Mouse (Mus musculus): Measurements from ENCODE around the gene Zg16. TPM values are rescaled to one million over a fixed set of nuclear protein-coding genes. Genes with fewer than 3 reads are reported as not detected.

The Zg16 gene
- polyA plus RNA-seq, 1 experiment from 2014 or later, result not detected

DNA sequence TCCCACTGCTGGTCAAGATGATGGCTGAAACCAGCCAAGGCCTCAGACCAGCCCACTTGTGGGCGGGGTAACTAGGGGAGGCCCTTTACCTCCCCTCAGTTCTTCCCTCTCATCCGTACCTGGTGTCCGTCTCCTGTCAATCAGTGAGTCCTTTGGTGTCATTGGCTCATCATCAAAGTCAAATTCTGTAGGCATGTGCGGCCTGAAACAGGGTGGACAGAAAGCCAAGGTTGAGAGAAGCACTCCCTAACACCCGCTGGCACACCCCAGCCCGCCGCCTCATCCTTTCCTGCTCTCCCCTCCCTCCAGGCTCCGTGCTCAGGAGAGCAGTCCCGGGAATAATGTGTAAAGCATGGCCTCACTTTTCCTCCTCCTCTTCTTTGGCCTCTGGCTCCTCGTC, 71.0 kb downstream of the Zg16 start:
- Histone ChIP-seq H3K27ac (peak overlapping the region; percentile 85), H3K4me1 (peaks cover 56% of the 10 kb centered on the region), H3K27me3 (no peaks in the 10 kb centered on the region), H3K4me3 (peak overlapping the region; percentile 62), H3K36me3 (peaks cover 38% of the 10 kb centered on the region), H3K9me3 (replicated peaks) (no peaks in the 10 kb centered on the region), H3K9ac (peak overlapping the region; percentile 82), H3K4me2 (replicated peaks) (peak overlapping the region; percentile 87)
- WGBS, result 2% methylated on average over 10 of the region's 10 CpGs
- peak; percentile 7; the same call in 1 of the 2 replicates for ATAC-seq (ENCODE audit: low FRiP score)

DNA sequence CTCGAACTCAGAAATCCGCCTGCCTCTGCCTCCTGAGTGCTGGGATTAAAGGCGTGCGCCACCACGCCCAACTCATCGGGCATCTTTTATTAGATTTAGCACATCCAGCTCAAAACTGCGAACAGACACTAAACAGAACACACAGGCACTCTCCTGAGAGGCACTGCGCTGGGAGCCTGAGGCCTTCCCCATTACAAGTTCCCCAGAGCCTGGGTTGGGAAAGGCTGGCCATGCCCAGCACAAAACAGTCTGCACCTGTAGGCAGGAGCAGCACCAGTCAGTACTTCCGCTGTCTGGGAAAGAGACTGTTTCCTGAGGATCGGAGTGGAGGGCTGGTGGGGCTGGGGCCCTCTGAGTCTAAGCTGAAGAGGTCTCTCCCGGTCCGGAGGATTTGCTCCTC, 72.1 kb downstream of the Zg16 start:
- WGBS, result 96% methylated on average over 12 of the region's 12 CpGs

DNA sequence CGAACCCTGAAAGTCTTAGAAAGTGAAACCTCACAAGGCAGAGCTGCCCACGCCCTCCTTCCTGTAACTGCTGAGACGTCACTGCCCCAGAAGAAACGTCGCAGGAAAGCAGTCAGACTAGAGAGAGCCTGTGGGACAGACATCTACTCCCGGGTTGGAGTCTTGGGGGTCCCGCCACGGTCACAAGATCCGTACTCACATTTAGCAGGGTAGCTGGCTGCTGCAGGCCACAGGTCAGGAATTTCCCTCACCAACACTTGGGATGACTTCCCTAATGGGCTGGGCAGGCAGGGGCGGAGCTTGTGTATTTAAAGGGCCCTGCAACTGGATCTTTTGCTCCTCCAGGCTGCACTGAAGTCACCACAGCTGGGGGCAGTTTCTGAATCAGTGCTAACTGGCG, 72.8 kb downstream of the Zg16 start, which contains the start of gene Mvp:
Gene Mvp, minus strand, starts transcription at position 302 of the 400 bp plus-strand sequence.
- H3K9me3 ChIP-seq (replicated peaks), result no peaks in the 10 kb centered on the region
- H3K36me3 ChIP-seq, result peaks cover 38% of the 10 kb centered on the region
- H3K27ac ChIP-seq, result no peak within 1 kb of the TSS
- H3K4me3 ChIP-seq, result peak within 1 kb of the TSS; percentile 62
- H3K4me1 ChIP-seq, result peaks cover 40% of the 10 kb centered on the region
- WGBS, result 64% methylated on average over 11 of the region's 11 CpGs
- peak within 1 kb of the TSS; percentile 87 for H3K4me2 ChIP-seq (replicated peaks)
- no peaks in the 10 kb centered on the region for H3K27me3 ChIP-seq
- no peak for ATAC-seq (ENCODE audit: low FRiP score)
- H3K9ac ChIP-seq, result peak within 1 kb of the TSS; percentile 47

More for the DNA sequence above, 72.1 kb downstream of the Zg16 start:
- Histone ChIP-seq H3K36me3 (peaks cover 38% of the 10 kb centered on the region), H3K27me3 (no peaks in the 10 kb centered on the region), H3K4me2 (replicated peaks) (peak overlapping the region; percentile 87), H3K4me3 (no peak overlapping the region), H3K27ac (no peak overlapping the region), H3K9ac (peak overlapping the region; percentile 43; the same call in 1 of the 2 replicates), H3K4me1 (peaks cover 46% of the 10 kb centered on the region), H3K9me3 (replicated peaks) (no peaks in the 10 kb centered on the region)
- ATAC-seq (ENCODE audit: low FRiP score), result no peak

DNA sequence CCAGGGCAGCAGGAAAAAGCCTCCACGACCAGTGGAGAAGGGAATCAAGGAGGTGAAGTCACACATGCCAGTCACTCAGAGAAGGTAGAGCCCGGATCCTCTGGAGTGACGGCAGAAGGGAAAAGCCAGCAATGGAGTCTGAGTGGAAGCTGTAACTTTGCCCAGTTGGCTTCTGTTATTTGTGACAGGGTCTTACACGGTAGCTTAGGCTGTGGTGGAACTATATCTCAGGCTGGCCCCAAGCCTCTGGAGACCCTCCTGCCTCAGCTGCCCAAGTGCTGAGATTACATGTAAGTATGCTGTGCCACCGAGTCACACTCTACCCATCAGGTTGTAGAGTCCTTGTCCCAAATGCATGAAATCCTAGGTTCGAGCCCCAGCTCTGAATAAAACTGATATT, 73.7 kb downstream of the Zg16 start:
- H3K9ac ChIP-seq, result no peak overlapping the region
- no peak overlapping the region for H3K27ac ChIP-seq
- no peaks in the 10 kb centered on the region for H3K27me3 ChIP-seq
- WGBS, result 91% methylated on average over 6 of the region's 6 CpGs
- H3K4me2 ChIP-seq (replicated peaks), result no peak overlapping the region
- H3K9me3 ChIP-seq (replicated peaks), result no peaks in the 10 kb centered on the region
- ATAC-seq (ENCODE audit: low FRiP score), result no peak
- no peak overlapping the region for H3K4me3 ChIP-seq
- peaks cover 36% of the 10 kb centered on the region for H3K4me1 ChIP-seq
- H3K36me3 ChIP-seq, result peaks cover 38% of the 10 kb centered on the region

DNA sequence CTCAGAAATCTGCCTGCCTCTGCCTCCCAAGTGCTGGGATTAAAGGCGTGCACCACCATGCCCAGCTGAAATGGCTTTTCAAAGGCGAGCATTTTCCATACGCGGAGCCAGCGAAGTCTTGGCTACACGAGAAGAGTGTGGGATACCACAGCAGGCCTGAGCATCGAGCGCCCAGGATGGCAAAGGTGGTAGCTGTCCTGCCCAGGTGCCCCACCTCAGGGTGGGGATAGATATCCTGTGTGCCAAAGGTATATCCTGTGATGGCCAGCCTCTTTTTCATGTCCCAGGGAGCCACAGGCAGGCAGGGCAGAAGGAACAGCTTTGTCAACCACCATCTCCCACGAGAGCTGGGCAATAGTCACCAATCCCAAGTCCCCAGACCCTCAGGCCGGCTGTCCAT, 74.3 kb downstream of the Zg16 start:
- H3K9ac ChIP-seq, result no peak overlapping the region
- WGBS, result 93% methylated on average over 10 of the region's 10 CpGs
- ATAC-seq (ENCODE audit: low FRiP score), result no peak

DNA sequence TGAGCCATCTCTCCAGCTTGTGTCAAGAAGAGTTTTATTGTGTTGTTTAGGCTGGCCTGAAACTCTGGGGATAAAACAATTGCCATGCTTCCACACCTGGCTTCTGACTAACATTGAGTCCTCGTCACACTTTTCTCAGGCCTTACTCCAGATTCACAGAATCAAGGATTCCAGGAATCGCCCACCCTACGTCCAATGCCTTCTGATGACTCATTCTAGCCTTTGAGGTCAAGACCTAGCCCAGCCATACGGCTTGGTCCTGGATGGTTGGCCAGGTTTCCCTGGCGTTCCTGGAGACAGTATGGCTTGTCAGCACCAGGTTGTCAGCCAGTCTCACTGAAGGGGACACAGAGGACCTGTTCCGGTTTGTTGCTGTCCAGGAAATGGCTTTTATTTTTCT, 74.8 kb downstream of the Zg16 start:
- WGBS, result 88% methylated on average over 6 of the region's 6 CpGs
- Histone ChIP-seq H3K27me3 (no peaks in the 10 kb centered on the region), H3K9ac (no peak overlapping the region), H3K4me2 (replicated peaks) (no peak overlapping the region), H3K36me3 (peaks cover 38% of the 10 kb centered on the region), H3K4me1 (peaks cover 32% of the 10 kb centered on the region), H3K4me3 (no peak overlapping the region), H3K27ac (no peak overlapping the region), H3K9me3 (replicated peaks) (no peaks in the 10 kb centered on the region)
- no peak for ATAC-seq (ENCODE audit: low FRiP score)

More for the DNA sequence above, 74.3 kb downstream of the Zg16 start:
- no peak overlapping the region for H3K4me2 ChIP-seq (replicated peaks)
- H3K27me3 ChIP-seq, result no peaks in the 10 kb centered on the region
- H3K36me3 ChIP-seq, result peaks cover 38% of the 10 kb centered on the region
- peaks cover 33% of the 10 kb centered on the region for H3K4me1 ChIP-seq
- H3K27ac ChIP-seq, result no peak overlapping the region
- H3K4me3 ChIP-seq, result no peak overlapping the region
- H3K9me3 ChIP-seq (replicated peaks), result no peaks in the 10 kb centered on the region

DNA sequence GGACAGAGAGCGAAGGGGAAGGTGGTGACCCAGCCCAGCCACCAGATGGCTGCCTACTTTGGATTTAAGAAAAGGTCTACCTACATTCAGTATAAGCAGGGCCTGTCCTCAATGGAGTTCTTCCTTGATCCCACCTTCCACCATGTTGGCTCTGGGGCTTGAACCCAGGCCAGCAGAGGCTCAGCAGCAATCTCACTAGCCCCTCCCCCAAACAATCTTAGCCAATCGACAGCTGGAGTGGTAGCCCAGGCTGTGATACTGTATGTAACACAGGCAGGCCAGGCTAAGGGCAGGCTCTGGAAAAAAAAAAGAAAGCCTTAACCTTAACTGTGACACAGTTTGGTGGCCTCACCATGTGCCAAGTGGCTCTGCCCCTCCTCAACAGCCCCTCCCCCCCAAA, 75.4 kb downstream of the Zg16 start:
- Histone ChIP-seq H3K4me3 (no peak overlapping the region), H3K36me3 (peaks cover 38% of the 10 kb centered on the region), H3K4me1 (peaks cover 32% of the 10 kb centered on the region), H3K9ac (no peak overlapping the region), H3K9me3 (replicated peaks) (no peaks in the 10 kb centered on the region), H3K4me2 (replicated peaks) (no peak overlapping the region), H3K27ac (no peak overlapping the region; the same call in 1 of the 2 replicates), H3K27me3 (no peaks in the 10 kb centered on the region)
- no peak for ATAC-seq (ENCODE audit: low FRiP score)
- whole genome bisulfite sequencing, result 75% methylated on average over 2 of the region's 2 CpGs

DNA sequence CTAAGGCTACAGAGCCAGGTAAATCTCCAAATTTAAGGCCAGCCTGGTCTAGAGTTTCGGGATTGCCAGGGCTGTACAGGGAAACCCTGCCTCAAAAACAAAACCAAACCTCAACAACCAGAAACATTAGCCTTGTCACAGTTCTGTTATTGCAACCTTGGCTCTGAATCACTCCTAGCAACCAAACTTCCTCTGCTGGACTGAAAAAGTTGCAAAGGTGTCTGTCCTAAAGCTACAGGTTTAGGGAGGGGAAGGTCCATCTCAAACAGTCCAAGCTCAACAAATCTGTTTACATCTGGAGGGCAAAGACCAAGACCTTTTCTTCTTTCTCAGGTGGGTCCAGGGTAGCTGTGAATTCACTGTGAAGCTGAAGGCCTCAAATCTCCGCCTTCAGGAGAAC, 76.1 kb downstream of the Zg16 start:
- ATAC-seq (ENCODE audit: low FRiP score), result no peak
- Histone ChIP-seq H3K9ac (no peak overlapping the region), H3K27ac (no peak overlapping the region), H3K9me3 (replicated peaks) (no peaks in the 10 kb centered on the region), H3K27me3 (no peaks in the 10 kb centered on the region), H3K36me3 (peaks cover 38% of the 10 kb centered on the region), H3K4me3 (no peak overlapping the region), H3K4me1 (peaks cover 31% of the 10 kb centered on the region), H3K4me2 (replicated peaks) (no peak overlapping the region)
- WGBS, result 96% methylated on average over 2 of the region's 2 CpGs

DNA sequence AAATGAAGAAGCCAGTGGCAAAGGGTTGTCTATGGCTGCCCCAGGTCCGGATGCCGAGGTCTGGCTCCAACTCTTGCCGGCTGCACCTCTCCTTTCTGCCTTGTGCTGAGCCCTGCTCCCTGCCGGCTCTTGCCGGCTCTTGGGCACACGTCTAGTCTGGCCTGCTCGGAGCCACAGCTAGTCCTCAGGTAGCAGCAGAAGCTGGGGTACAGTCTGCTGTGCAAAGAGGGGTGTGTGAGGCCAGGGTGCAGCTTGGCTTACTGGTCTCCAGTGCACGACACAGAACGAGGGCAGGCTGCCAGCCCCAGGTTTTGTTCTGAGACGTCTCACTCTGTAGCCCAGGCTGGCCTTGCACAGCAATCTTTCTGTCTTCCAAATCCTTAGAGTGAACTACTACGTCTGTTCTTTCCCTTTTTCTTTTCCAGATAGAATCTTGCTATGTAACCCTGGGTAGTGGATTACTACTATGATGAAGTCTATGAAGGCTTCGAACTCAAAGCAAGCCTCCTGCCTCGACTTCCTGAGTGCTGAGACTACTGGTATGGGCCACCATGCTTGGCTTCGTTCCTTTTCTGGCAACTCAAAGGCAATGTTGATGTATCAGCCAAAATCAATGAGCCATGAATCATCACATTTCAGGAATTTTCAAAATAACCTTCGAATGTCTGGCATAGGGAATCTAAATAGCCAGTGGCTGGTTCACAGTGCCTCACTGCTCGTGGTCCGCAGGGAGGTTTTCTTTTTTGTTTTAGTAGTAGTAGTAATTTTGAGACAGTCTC, 77.6 kb downstream of the Zg16 start:
- Histone ChIP-seq H3K4me3 (no peak overlapping the region), H3K36me3 (peaks cover 27% of the 10 kb centered on the region), H3K27me3 (no peaks in the 10 kb centered on the region), H3K9me3 (replicated peaks) (no peaks in the 10 kb centered on the region), H3K27ac (peak overlapping the region; percentile 71; the same call in 1 of the 2 replicates), H3K4me2 (replicated peaks) (no peak overlapping the region), H3K9ac (no peak overlapping the region), H3K4me1 (peaks cover 15% of the 10 kb centered on the region)
- WGBS, result 84% methylated on average over 17 of the region's 17 CpGs
- ATAC-seq (ENCODE audit: low FRiP score), result no peak

DNA sequence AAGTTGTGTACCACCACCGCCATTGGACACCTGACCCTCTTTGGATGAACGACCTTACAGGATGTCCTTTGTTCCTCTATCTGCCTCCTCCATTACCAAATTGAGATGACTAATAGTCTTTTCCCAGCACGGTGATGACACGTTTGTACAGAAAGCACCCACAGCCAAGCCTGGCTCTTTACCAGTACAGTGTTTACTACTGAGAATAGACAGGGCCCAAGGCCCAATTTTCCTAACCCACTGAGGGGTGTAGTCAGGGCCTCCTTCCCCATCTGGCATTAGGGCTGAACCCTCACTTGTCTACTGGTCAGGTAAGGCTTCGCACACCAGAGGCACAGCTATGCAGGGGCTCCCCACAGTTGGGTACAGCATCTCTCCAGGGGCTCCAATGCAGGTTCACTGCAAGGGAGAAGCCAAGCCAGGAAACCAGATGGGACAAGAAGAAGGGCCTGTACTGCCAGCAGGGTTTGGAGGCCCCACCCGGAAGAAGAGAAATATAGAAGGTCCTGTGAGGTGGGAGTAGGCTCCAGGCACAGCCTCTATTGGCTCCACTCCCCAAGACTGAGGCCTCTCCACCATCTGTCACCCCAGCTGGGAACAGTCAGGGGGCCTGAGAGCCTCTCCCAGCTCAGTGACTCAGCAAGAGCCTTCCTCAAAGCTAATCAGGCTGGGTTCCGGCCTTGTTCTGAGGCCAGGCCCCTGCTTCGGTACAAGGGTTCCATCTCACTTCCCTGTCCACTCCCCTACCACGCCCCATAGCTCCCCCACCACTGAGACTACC, 78.7 kb downstream of the Zg16 start:
- 66% methylated on average over 9 of the region's 9 CpGs for WGBS
- Histone ChIP-seq H3K4me1 (peaks cover 10% of the 10 kb centered on the region), H3K9ac (no peak overlapping the region)

DNA sequence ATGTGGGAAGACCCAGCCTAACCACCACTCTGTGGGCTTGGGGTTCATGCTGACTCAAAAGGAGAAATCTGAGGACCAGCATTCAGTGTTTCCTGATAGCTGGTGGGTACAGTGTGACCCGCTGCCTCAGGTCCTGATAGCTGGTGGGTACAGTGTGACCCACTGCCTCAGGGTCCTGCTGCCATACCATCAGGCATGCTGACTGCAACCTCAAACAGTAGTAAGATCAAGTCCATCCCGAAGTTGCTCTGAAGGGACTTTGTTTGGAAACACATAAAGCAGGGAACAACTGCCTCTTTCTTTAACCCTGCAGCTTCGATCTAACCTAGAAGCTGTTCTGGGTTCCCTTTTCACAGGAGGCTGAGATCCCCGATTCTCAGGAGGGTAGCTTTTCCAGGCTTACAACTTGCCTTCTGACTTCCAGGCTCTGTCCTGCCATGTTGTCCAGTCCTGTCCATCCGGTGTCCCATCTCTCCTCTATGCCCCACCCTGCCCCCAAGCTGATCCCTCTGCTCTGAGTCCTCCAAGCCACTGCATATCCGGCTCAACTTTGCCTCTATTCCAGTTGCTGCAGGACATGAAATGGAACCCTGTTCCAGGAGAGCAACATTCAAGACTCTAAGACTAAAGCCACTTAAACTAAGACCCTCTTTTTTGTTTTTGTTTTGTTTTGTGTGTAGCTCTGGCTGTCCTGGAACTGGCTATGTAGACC, 79.7 kb downstream of the Zg16 start:
- WGBS, result 85% methylated on average over 6 of the region's 6 CpGs
- H3K27me3 ChIP-seq, result no peaks in the 10 kb centered on the region
- H3K4me1 ChIP-seq, result peaks cover 7% of the 10 kb centered on the region
- H3K4me2 ChIP-seq (replicated peaks), result no peak overlapping the region
- no peak for ATAC-seq (ENCODE audit: low FRiP score)
- H3K36me3 ChIP-seq, result peaks cover 7% of the 10 kb centered on the region
- H3K27ac ChIP-seq, result no peak overlapping the region; the same call in 1 of the 2 replicates
- no peak overlapping the region for H3K4me3 ChIP-seq
- H3K9ac ChIP-seq, result no peak overlapping the region
- H3K9me3 ChIP-seq (replicated peaks), result no peaks in the 10 kb centered on the region

More for the DNA sequence above, 78.7 kb downstream of the Zg16 start:
- no peaks in the 10 kb centered on the region for H3K9me3 ChIP-seq (replicated peaks)
- ATAC-seq (ENCODE audit: low FRiP score), result peak; percentile 57
- peak overlapping the region; percentile 71 for H3K27ac ChIP-seq
- no peaks in the 10 kb centered on the region for H3K27me3 ChIP-seq
- H3K4me2 ChIP-seq (replicated peaks), result no peak overlapping the region
- H3K36me3 ChIP-seq, result peaks cover 17% of the 10 kb centered on the region
- H3K4me3 ChIP-seq, result no peak overlapping the region
